Mouse (Mus musculus) midbrain, embryonic 11.5 days (tissue): ENCODE measurements at regions not wholly inside any gene's neighbourhood (a gene's known extent, or its start where the extent isn't known, plus 50 kb on each side); places are given as distances from the start of the nearest gene placed in this dataset.

Experiments
- ATAC-seq: fragments of 200-750 bp; cut with Nextera tagmentation; 2 replicates; pipeline ENCODE4 v1.8.0; 2017; ENCODE audit warnings: moderate TSS enrichment, moderate library complexity; ENCODE audit not compliant: low FRiP score
- DNase-seq: peaks from one replicate; pipeline ENCODE4 v3.0.0; 2015; ENCODE audit warnings: low spot score; ENCODE audit errors: missing footprints
- H3K27ac ChIP-seq: fragments of 300-500 bp; sonication (generic); 2 replicates; pipeline ENCODE4 v1.5.1; 2014; ENCODE audit warnings: low read depth, low read length
- H3K27me3 ChIP-seq: fragments of 300-500 bp; sonication (generic); 2 replicates; pipeline ENCODE4 v1.6.1; 2014; ENCODE audit warnings: mild to moderate bottlenecking, low read length, moderate library complexity, mixed read lengths; ENCODE audit not compliant: control insufficient read depth, insufficient read depth
- H3K36me3 ChIP-seq: fragments of 300-500 bp; sonication (generic); 2 replicates; pipeline ENCODE4 v1.6.1; 2014; ENCODE audit warnings: mild to moderate bottlenecking, low read length, moderate library complexity, mixed read lengths; ENCODE audit not compliant: control insufficient read depth, insufficient read depth
- H3K4me1 ChIP-seq: fragments of 300-500 bp; sonication (generic); 2 replicates; pipeline ENCODE4 v1.6.1; 2014; ENCODE audit warnings: low read length; ENCODE audit not compliant: control insufficient read depth, insufficient read depth
- H3K4me2 ChIP-seq: fragments of 300-500 bp; sonication (generic); 2 replicates; pipeline ENCODE4 v1.6.1; 2014; ENCODE audit warnings: mild to moderate bottlenecking, moderate library complexity
- H3K4me3 ChIP-seq: fragments of 300-500 bp; sonication (generic); 2 replicates; pipeline ENCODE4 v1.5.1; 2014; ENCODE audit warnings: low read depth, low read length
- H3K9ac ChIP-seq: fragments of 300-500 bp; sonication (generic); 2 replicates; pipeline ENCODE4 v1.6.1; 2014; ENCODE audit warnings: low read length
- H3K9me3 ChIP-seq: fragments of 300-500 bp; sonication (generic); 2 replicates; pipeline ENCODE4 v1.6.1; 2016; ENCODE audit warnings: low read length; ENCODE audit not compliant: control insufficient read depth
- WGBS: fragments of 180-500 bp; shearing (Covaris S2); extraction: QIAGEN DNeasy Blood & Tissue Kit; methylation state at CpG from one replicate; pipeline ENCODE4 v1.1.7; 2014; 5-methylcytosine and 5-hydroxymethylcytosine counted together

GRCm38 (mm10) chr13:113536306-113536705 lies 82.1 kb downstream of the Snx18 start:
- Histone ChIP-seq H3K9me3 (no peaks in the 10 kb centered on the region), H3K27me3 (no peaks in the 10 kb centered on the region), H3K4me1 (no peaks in the 10 kb centered on the region), H3K9ac (no peak overlapping the region), H3K4me2 (no peak overlapping the region), H3K4me3 (no peak overlapping the region), H3K36me3 (no peaks in the 10 kb centered on the region), H3K27ac (no peak overlapping the region)
- 90% methylated on average over 4 of the region's 4 CpGs for WGBS
- DNase-seq = peak; percentile 59
- no peak for ATAC-seq

GRCm38 (mm10) chr13:113534664-113535455 lies 83.5 kb downstream of the Snx18 start:
- DNase-seq = no peak
- no peak for ATAC-seq
- Histone ChIP-seq H3K9me3 (no peaks in the 10 kb centered on the region), H3K27me3 (no peaks in the 10 kb centered on the region), H3K4me3 (no peak overlapping the region), H3K4me2 (no peak overlapping the region), H3K4me1 (no peaks in the 10 kb centered on the region), H3K27ac (no peak overlapping the region), H3K36me3 (no peaks in the 10 kb centered on the region), H3K9ac (no peak overlapping the region)
- WGBS = 93% methylated on average over 8 of the region's 8 CpGs

- Histone ChIP-seq H3K9ac (no peak overlapping the region), H3K4me1 (no peaks in the 10 kb centered on the region), H3K9me3 (no peaks in the 10 kb centered on the region), H3K4me3 (no peak overlapping the region), H3K27me3 (no peaks in the 10 kb centered on the region), H3K36me3 (no peaks in the 10 kb centered on the region), H3K4me2 (no peak overlapping the region), H3K27ac (no peak overlapping the region)
- 75% methylated on average over 4 of the region's 4 CpGs for WGBS
- DNase-seq (no peak), ATAC-seq (0 out of 2 replicates have a peak, but pooled peaks have one; percentile 16)
Measured at GRCm38 (mm10) chr13:113533884-113534445, 84.4 kb downstream of the Snx18 start.

- no peaks in the 10 kb centered on the region for H3K27me3 ChIP-seq
- DNase-seq (peak; percentile 75), ATAC-seq (no peak)
- no peak overlapping the region for H3K27ac ChIP-seq
- H3K4me2 ChIP-seq = no peak overlapping the region
- H3K36me3 ChIP-seq = no peaks in the 10 kb centered on the region
- WGBS = 87% methylated on average over 6 of the region's 6 CpGs
- no peaks in the 10 kb centered on the region for H3K4me1 ChIP-seq
- no peaks in the 10 kb centered on the region for H3K9me3 ChIP-seq
- no peak overlapping the region for H3K4me3 ChIP-seq
- no peak overlapping the region for H3K9ac ChIP-seq
Measured at GRCm38 (mm10) chr13:113526997-113527396, 91.4 kb downstream of the Snx18 start.

- no peak overlapping the region for H3K27ac ChIP-seq
- DNase-seq (peak; percentile 21), ATAC-seq (no peak)
- no peak overlapping the region for H3K4me3 ChIP-seq
- no peaks in the 10 kb centered on the region for H3K4me1 ChIP-seq
- no peaks in the 10 kb centered on the region for H3K27me3 ChIP-seq
- H3K4me2 ChIP-seq = no peak overlapping the region
- no peaks in the 10 kb centered on the region for H3K9me3 ChIP-seq
- H3K9ac ChIP-seq = no peak overlapping the region
- H3K36me3 ChIP-seq = no peaks in the 10 kb centered on the region
- WGBS = 81% methylated on average over 5 of the region's 5 CpGs
Measured at GRCm38 (mm10) chr13:113523503-113523902, 94.9 kb downstream of the Snx18 start.

GRCm38 (mm10) chr13:113518144-113518543 lies 100.2 kb downstream of the Snx18 start:
- Histone ChIP-seq H3K27ac (no peak overlapping the region), H3K9me3 (no peaks in the 10 kb centered on the region), H3K4me1 (no peaks in the 10 kb centered on the region), H3K4me2 (no peak overlapping the region), H3K9ac (no peak overlapping the region), H3K4me3 (no peak overlapping the region), H3K27me3 (no peaks in the 10 kb centered on the region), H3K36me3 (no peaks in the 10 kb centered on the region)
- no peak for DNase-seq
- WGBS = 88% methylated on average over 6 of the region's 6 CpGs
- ATAC-seq = no peak

GRCm38 (mm10) chr13:113516102-113516501 lies 102.3 kb downstream of the Snx18 start:
- WGBS = 97% methylated on average over 1 of the region's 1 CpGs
- no peak for ATAC-seq
- H3K4me1 ChIP-seq = no peaks in the 10 kb centered on the region

GRCm38 (mm10) chr13:113515162-113515600 lies 103.2 kb downstream of the Snx18 start:
- no peak for ATAC-seq
- Histone ChIP-seq H3K4me3 (no peak overlapping the region), H3K4me2 (no peak overlapping the region), H3K27me3 (no peaks in the 10 kb centered on the region), H3K4me1 (no peaks in the 10 kb centered on the region), H3K36me3 (no peaks in the 10 kb centered on the region), H3K27ac (no peak overlapping the region), H3K9me3 (no peaks in the 10 kb centered on the region), H3K9ac (no peak overlapping the region)
- WGBS = 57% methylated on average over 7 of the region's 7 CpGs
- DNase-seq = no peak

More at GRCm38 (mm10) chr13:113516102-113516501, 102.3 kb downstream of the Snx18 start:
- Histone ChIP-seq H3K4me3 (no peak overlapping the region), H3K4me2 (no peak overlapping the region), H3K27me3 (no peaks in the 10 kb centered on the region), H3K27ac (no peak overlapping the region), H3K9me3 (no peaks in the 10 kb centered on the region), H3K36me3 (no peaks in the 10 kb centered on the region), H3K9ac (no peak overlapping the region)
- no peak for DNase-seq

GRCm38 (mm10) chr13:113509403-113510185 lies 108.8 kb downstream of the Snx18 start:
- H3K4me2 ChIP-seq = no peak overlapping the region
- WGBS = 90% methylated on average over 10 of the region's 10 CpGs
- no peaks in the 10 kb centered on the region for H3K27me3 ChIP-seq
- no peaks in the 10 kb centered on the region for H3K9me3 ChIP-seq
- H3K9ac ChIP-seq = no peak overlapping the region
- H3K4me1 ChIP-seq = no peaks in the 10 kb centered on the region
- no peak for ATAC-seq
- no peak overlapping the region for H3K4me3 ChIP-seq
- H3K36me3 ChIP-seq = no peaks in the 10 kb centered on the region
- H3K27ac ChIP-seq = no peak overlapping the region
- DNase-seq = no peak
